Mouse (Mus musculus) C2C12 (cell line): Measurements from ENCODE around the gene Hspb11.
A peak's percentile ranks its signal among the peaks of the same experiment; 100 is the strongest.

Experiments used
- CEBPB ChIP-seq: IDR thresholded peaks from one replicate; pipeline ENCODE4 v1.6.1; 2011; ENCODE audit warnings: low read depth, mild to moderate bottlenecking, control low read depth, moderate library complexity
- CTCF ChIP-seq: IDR thresholded peaks from one replicate; pipeline ENCODE4 v1.5.1; 2011; ENCODE audit not compliant: control insufficient read depth, insufficient read depth, insufficient read length
- FOSL1 ChIP-seq: IDR thresholded peaks from one replicate; pipeline ENCODE4 v1.8.0; 2011; ENCODE audit warnings: mild to moderate bottlenecking, low read length; ENCODE audit not compliant: poor library complexity, insufficient read depth, severe bottlenecking
- MAX ChIP-seq: IDR thresholded peaks from one replicate; pipeline ENCODE4 v1.6.1; 2011; ENCODE audit warnings: mild to moderate bottlenecking, control low read depth
- MYOD1 ChIP-seq: IDR thresholded peaks from one replicate; pipeline ENCODE4 v1.6.1; 2011; ENCODE audit warnings: low read depth; ENCODE audit not compliant: control insufficient read depth, insufficient read length
- MYOG ChIP-seq: IDR thresholded peaks from one replicate; pipeline ENCODE4 v1.6.1; 2011; ENCODE audit not compliant: control insufficient read depth, insufficient read length; ENCODE audit errors: extremely low read depth
- USF1 ChIP-seq: IDR thresholded peaks from one replicate; pipeline ENCODE4 v1.6.1; 2011; ENCODE audit warnings: low read depth, mild to moderate bottlenecking, control low read depth, moderate library complexity

DNA sequence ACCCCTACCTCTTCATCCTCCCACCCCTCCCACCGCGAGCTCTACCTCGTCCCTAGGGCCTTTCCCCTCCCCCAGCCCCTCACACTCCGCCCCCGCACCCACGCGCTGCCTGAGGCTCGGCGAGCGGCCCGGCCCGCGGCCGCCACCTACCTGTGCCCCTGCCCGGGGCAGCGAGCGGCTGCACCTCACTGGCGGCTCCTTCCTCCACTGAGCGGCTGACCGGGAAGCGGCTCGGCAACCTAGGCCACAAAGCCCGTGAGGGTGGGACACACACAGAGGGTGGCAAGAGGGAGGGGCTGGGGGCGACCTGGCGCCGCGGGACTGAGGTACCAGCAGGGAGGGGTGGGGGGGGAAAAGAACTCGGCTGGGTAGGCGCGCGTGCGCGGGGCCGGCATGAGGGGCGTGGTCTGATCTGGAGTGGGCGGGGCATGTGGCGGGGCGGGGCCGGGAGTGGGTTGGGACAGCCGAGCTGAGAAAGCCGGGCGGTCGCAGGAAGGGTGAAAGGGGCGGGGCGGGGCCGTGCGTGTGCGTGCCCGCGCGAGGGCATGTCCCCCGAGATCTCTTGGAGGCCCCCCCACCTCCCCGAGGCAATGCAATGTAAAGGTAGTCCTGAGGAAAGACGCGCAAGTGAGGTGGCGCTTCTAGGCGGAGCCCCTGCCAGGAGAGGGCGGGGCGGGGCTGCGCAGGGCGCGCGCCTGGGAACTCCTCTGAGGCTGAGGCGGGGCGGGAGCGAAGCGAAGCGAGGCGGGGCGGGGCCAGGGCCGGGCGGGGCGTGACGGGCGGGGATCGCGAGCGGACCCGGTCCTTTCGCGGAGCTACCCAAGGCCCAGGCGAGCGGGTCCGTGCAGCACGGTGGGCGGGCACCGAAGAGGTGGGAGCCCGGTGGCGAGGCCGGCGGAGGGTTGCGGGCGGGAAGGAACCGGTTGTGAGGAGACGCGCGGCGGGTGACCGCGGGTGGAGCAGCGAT is at the start of gene Hspb11, which contains the start of gene Lrrc42:
- TF ChIP-seq CTCF = no peak
- TF ChIP-seq USF1 = no peak
- no peak for TF ChIP-seq CEBPB
- TF ChIP-seq MAX = peak; percentile 35
- no peak for TF ChIP-seq MYOD1
- no peak for TF ChIP-seq FOSL1
- no peak for TF ChIP-seq MYOG
